11 mouse cellular contexts compared by ENCODE assay signal in genomic region chr11:96301837-96302236, GRCm38 (mm10). TPM values are rescaled to one million over a fixed set of nuclear protein-coding genes. Genes with fewer than 3 reads are reported as not detected.
DNase-seq lines count a peak whose midpoint lies in the region; ATAC-seq lines count a peak whose summit lies in the region.
"Had no signal": no experiment of that assay in that cellular context is flagged by ENCODE, and none has a peak within 500 bp of the region (broad histone marks: within the 10 kb centered on the region; RNA-seq: fewer than 3 reads in every experiment).

No protein-coding gene starts in this region.

- DNase-seq in layer of hippocampus, adult 11-12 months (ENCODE audit: low spot score): peak; percentile 34
- DNase-seq in layer of hippocampus, postnatal 25 days (ENCODE audit: extremely low spot score in 1 of 2, low spot score in 1 of 2): no peak
- DNase-seq in adrenal gland, postnatal 36 days: peak; percentile 90 to 93
- peak; percentile 90 for DNase-seq in kidney, adult 9 months
- peak; percentile 71 for DNase-seq in lung, postnatal 14 days
- DNase-seq in ovary, postnatal 10 days (ENCODE audit: low spot score): no peak

- ATAC-seq in granulocyte monocyte progenitor cell, adult 5-6 weeks (replicated peaks; ENCODE audit: poor library complexity, severe bottlenecking): no peak
- no peak for ATAC-seq in inflammation-experienced regulatory T-cells, adult 6 months

RNA-seq across cellular contexts. Expression of gene Hoxb5, which starts 1.3 kb away (rescaled TPM):
- not detected for total RNA-seq in layer of hippocampus, postnatal 25 days (2021)
- total RNA-seq in adrenal gland, postnatal 36 days (2021): 10 to 100 TPM; 16.1 to 27.0 TPM
- not detected in 2 replicates for total RNA-seq in granulocyte monocyte progenitor cell, adult 5-6 weeks (2014; fragmentation: Nextera tagmentation)
- 0.05 TPM in 1 of 2 replicates, not detected in the other for total RNA-seq in granulocyte monocyte progenitor cell, adult 5-6 weeks (2017)
- polyA plus RNA-seq in inflammation-experienced regulatory T-cells, adult 6 months (2017; shearing (Covaris generic)): not detected
- total RNA-seq: neutrophil, adult 5-6 weeks had no signal

RNA-seq across cellular contexts. Expression of gene Hoxb6, which starts 9.6 kb away (rescaled TPM):
- total RNA-seq in layer of hippocampus, postnatal 25 days (2021): not detected
- total RNA-seq in adrenal gland, postnatal 36 days (2021): 10 to 100 TPM; 43.9 to 62.2 TPM
- not detected in 2 replicates for total RNA-seq in granulocyte monocyte progenitor cell, adult 5-6 weeks (2014; fragmentation: Nextera tagmentation)
- not detected in 2 replicates for total RNA-seq in granulocyte monocyte progenitor cell, adult 5-6 weeks (2017)
- not detected for polyA plus RNA-seq in inflammation-experienced regulatory T-cells, adult 6 months (2017; shearing (Covaris generic))
- total RNA-seq: neutrophil, adult 5-6 weeks had no signal
- polyA plus RNA-seq: embryonic facial prominence, embryonic 12.5 days; heart, embryonic 14.5 days had no signal

RNA-seq across cellular contexts. Expression of gene Hoxb7, which starts 15.4 kb away (rescaled TPM):
- not detected for total RNA-seq in layer of hippocampus, postnatal 25 days (2021)
- total RNA-seq in adrenal gland, postnatal 36 days (2021): 10 to 100 TPM; 35.5 to 49.8 TPM
- total RNA-seq in granulocyte monocyte progenitor cell, adult 5-6 weeks (2014; fragmentation: Nextera tagmentation): not detected in 2 replicates
- total RNA-seq in granulocyte monocyte progenitor cell, adult 5-6 weeks (2017): not detected in 2 replicates
- polyA plus RNA-seq in inflammation-experienced regulatory T-cells, adult 6 months (2017; shearing (Covaris generic)): not detected
- total RNA-seq: neutrophil, adult 5-6 weeks had no signal
- polyA plus RNA-seq: embryonic facial prominence, embryonic 12.5 days; heart, embryonic 14.5 days had no signal

RNA-seq across cellular contexts. Expression of gene Hoxb4, which starts 16.2 kb away (rescaled TPM):
- total RNA-seq in layer of hippocampus, postnatal 25 days (2021): not detected
- total RNA-seq in adrenal gland, postnatal 36 days (2021): 10 to 100 TPM; 15.6 to 20.9 TPM
- total RNA-seq in granulocyte monocyte progenitor cell, adult 5-6 weeks (2014; fragmentation: Nextera tagmentation): 2.6 and 3.8 TPM in 2 replicates
- total RNA-seq in granulocyte monocyte progenitor cell, adult 5-6 weeks (2017): 1.9 and 2.3 TPM in 2 replicates
- 1 to 10 TPM in 2 of 3 experiments, under 1 TPM in 1; 0.92 to 1.5 (median 1.2) TPM for polyA plus RNA-seq in inflammation-experienced regulatory T-cells, adult 6 months (2017; shearing (Covaris generic))

RNA-seq across cellular contexts. Expression of gene Hoxb8, which starts 20.1 kb away (rescaled TPM):
- total RNA-seq in layer of hippocampus, postnatal 25 days (2021): not detected
- total RNA-seq in adrenal gland, postnatal 36 days (2021): 10 to 100 TPM; 59.4 to 80.5 TPM
- total RNA-seq in granulocyte monocyte progenitor cell, adult 5-6 weeks (2014; fragmentation: Nextera tagmentation): not detected in 2 replicates
- not detected in 2 replicates for total RNA-seq in granulocyte monocyte progenitor cell, adult 5-6 weeks (2017)
- polyA plus RNA-seq in inflammation-experienced regulatory T-cells, adult 6 months (2017; shearing (Covaris generic)): not detected
- total RNA-seq: neutrophil, adult 5-6 weeks had no signal
- polyA plus RNA-seq: embryonic facial prominence, embryonic 12.5 days; heart, embryonic 14.5 days had no signal

Comparison
In these comparisons a context has a peak if more than half of its experiments do, and no peak if none do; other contexts are left out.
1. DNase-seq: peak in layer of hippocampus, adult 11-12 months (single experiment), adrenal gland, postnatal 36 days (2 of 2), kidney, adult 9 months (single experiment) and lung, postnatal 14 days (single experiment); none in layer of hippocampus, postnatal 25 days (0 of 2) and ovary, postnatal 10 days (single experiment).
2. RNA of gene Hoxb5, which starts 1.3 kb away (total RNA-seq): 16.1 to 27.0 TPM in adrenal gland, postnatal 36 days; 0.05 TPM in granulocyte monocyte progenitor cell, adult 5-6 weeks and not detected in layer of hippocampus, postnatal 25 days; every median in the first group is over 10 times any median in the second.
3. RNA of gene Hoxb6, which starts 9.6 kb away (total RNA-seq): 43.9 to 62.2 TPM in adrenal gland, postnatal 36 days; not detected in layer of hippocampus, postnatal 25 days and not detected in granulocyte monocyte progenitor cell, adult 5-6 weeks; every median in the first group is over 10 times any median in the second.
4. RNA of gene Hoxb7, which starts 15.4 kb away (total RNA-seq): 35.5 to 49.8 TPM in adrenal gland, postnatal 36 days; not detected in layer of hippocampus, postnatal 25 days and not detected in granulocyte monocyte progenitor cell, adult 5-6 weeks; every median in the first group is over 10 times any median in the second.